Mouse (Mus musculus) heart, postnatal 0 days (tissue): ENCODE data around the gene Art4.

ENCODE experiments used
- CTCF ChIP-seq: IDR thresholded peaks from 2 replicates; pipeline ENCODE4 v1.5.1; 2016; ENCODE audit warnings: antibody characterized with exemption, control low read depth, low read depth
- EP300 ChIP-seq: IDR thresholded peaks from 2 replicates; pipeline ENCODE4 v1.6.1; 2016; ENCODE audit warnings: antibody characterized with exemption, low read depth

GRCm38 (mm10) chr6:136906283-136906936 lies 48.9 kb upstream of the Art4 start:
- TF ChIP-seq CTCF (no peak), EP300 (no peak)
